Mouse (Mus musculus) neural tube, embryonic 14.5 days (tissue): ENCODE measurements at regions not wholly inside any gene's neighbourhood (a gene's known extent, or its start where the extent isn't known, plus 50 kb on each side); places are given as distances from the start of the nearest gene placed in this dataset.

ENCODE experiments used
- ATAC-seq: fragments of 200-750 bp; cut with Nextera tagmentation; 2 replicates; pipeline ENCODE4 v1.8.0; 2017; ENCODE audit warnings: low read depth, mild to moderate bottlenecking, moderate TSS enrichment, moderate library complexity
- H3K27ac ChIP-seq: fragments of 300-500 bp; sonication (generic); 2 replicates; pipeline ENCODE4 v1.5.1; 2014; ENCODE audit warnings: low read depth, mild to moderate bottlenecking, control low read depth, low read length, moderate library complexity, mixed read lengths
- H3K27me3 ChIP-seq: fragments of 300-500 bp; sonication (generic); 2 replicates; pipeline ENCODE4 v1.6.1; 2014; ENCODE audit warnings: low read length; ENCODE audit not compliant: control insufficient read depth, insufficient read depth
- H3K36me3 ChIP-seq: fragments of 300-500 bp; sonication (generic); 2 replicates; pipeline ENCODE4 v1.6.1; 2014; ENCODE audit warnings: low read length, mixed read lengths; ENCODE audit not compliant: control insufficient read depth, insufficient read depth
- H3K4me1 ChIP-seq: fragments of 300-500 bp; sonication (generic); 2 replicates; pipeline ENCODE4 v1.6.1; 2014; ENCODE audit warnings: low read length; ENCODE audit not compliant: control insufficient read depth, insufficient read depth
- H3K4me2 ChIP-seq: fragments of 300-500 bp; sonication (generic); 2 replicates; pipeline ENCODE4 v1.6.1; 2014; ENCODE audit warnings: mild to moderate bottlenecking, low read depth, low read length, control low read depth
- H3K4me3 ChIP-seq: fragments of 300-500 bp; sonication (generic); 2 replicates; pipeline ENCODE4 v1.5.1; 2014; ENCODE audit warnings: low read depth, low read length, control low read depth, mixed read lengths
- H3K9ac ChIP-seq: fragments of 300-500 bp; sonication (generic); replicated peaks from 2 replicates; pipeline ENCODE4 v1.6.1; 2014; ENCODE audit warnings: low read depth, mild to moderate bottlenecking, control low read depth, low read length, mixed read lengths
- H3K9me3 ChIP-seq: fragments of 300-500 bp; sonication (generic); 2 replicates; pipeline ENCODE4 v1.6.1; 2016; ENCODE audit warnings: low read length; ENCODE audit not compliant: control insufficient read depth
- WGBS: fragments of 180-500 bp; shearing (Covaris S2); extraction: QIAGEN DNeasy Blood & Tissue Kit; methylation state at CpG from one replicate; pipeline ENCODE4 v1.1.7; 2014; 5-methylcytosine and 5-hydroxymethylcytosine counted together

GRCm38 (mm10) chr12:79906738-79907365 lies 206.0 kb downstream of the Zfp36l1 start:
- Histone ChIP-seq H3K27me3 (no peaks in the 10 kb centered on the region), H3K4me3 (no peak overlapping the region), H3K36me3 (no peaks in the 10 kb centered on the region), H3K9me3 (no peaks in the 10 kb centered on the region), H3K4me2 (no peak overlapping the region), H3K4me1 (peaks cover 8% of the 10 kb centered on the region; the same call in 1 of the 2 replicates), H3K9ac (no peak overlapping the region), H3K27ac (peak overlapping the region; percentile 39; the same call in 1 of the 2 replicates)
- WGBS = 85% methylated on average over 10 of the region's 10 CpGs
- ATAC-seq = no peak

DNA sequence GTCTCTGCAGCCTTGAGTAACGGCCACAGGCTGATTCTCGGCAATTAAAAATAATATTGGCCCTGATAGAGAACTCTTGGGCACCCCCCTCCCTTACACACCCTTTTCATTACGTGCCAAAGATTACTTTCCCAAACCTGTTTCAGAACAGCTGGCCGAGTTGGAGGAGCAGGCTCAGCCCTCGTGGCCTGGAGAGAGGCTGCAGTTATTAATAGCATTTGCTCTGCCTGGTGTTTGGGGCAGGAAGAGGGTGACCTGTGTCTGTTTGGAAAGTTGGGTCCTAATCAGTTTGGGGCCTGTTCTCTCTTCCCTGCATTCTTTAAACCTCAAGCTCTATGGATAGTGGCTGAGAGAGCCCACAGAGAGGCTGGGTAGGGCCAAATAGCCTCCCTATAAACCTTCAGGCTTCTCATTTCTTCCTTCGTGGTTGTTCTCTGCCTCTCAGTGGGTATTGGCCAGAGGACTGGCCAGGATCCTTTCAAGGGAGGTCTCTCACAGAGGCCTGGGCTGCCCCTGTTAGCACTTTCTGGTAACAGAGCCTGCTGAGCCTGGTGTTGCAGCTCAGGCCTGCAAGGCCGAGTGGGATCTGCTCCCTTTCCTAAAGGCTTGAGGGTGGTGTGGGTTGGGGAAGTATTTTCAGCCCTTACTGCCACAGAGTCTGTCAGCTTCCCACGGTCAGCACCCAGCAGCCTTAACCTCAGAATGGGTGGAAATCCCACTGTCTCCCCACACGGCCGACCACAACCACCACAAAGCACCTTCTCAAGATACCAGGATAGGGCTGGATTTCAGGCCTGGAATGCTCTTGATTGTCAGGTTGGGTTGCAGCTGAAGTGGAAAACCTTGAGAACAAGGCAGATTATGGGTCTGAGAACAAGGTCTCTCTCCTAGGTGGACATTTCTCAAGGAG lies 206.7 kb downstream of the Zfp36l1 start:
- peak overlapping the region; percentile 39; the same call in 1 of the 2 replicates for H3K27ac ChIP-seq
- H3K4me1 ChIP-seq = 0 out of 2 replicates have a peak, but pooled peaks cover 5% of the 10 kb centered on the region
- H3K36me3 ChIP-seq = no peaks in the 10 kb centered on the region
- no peaks in the 10 kb centered on the region for H3K27me3 ChIP-seq
- ATAC-seq = no peak
- no peak overlapping the region for H3K4me3 ChIP-seq
- 71% methylated on average over 10 of the region's 10 CpGs for WGBS
- no peak overlapping the region for H3K4me2 ChIP-seq
- no peaks in the 10 kb centered on the region for H3K9me3 ChIP-seq
- H3K9ac ChIP-seq = no peak overlapping the region

DNA sequence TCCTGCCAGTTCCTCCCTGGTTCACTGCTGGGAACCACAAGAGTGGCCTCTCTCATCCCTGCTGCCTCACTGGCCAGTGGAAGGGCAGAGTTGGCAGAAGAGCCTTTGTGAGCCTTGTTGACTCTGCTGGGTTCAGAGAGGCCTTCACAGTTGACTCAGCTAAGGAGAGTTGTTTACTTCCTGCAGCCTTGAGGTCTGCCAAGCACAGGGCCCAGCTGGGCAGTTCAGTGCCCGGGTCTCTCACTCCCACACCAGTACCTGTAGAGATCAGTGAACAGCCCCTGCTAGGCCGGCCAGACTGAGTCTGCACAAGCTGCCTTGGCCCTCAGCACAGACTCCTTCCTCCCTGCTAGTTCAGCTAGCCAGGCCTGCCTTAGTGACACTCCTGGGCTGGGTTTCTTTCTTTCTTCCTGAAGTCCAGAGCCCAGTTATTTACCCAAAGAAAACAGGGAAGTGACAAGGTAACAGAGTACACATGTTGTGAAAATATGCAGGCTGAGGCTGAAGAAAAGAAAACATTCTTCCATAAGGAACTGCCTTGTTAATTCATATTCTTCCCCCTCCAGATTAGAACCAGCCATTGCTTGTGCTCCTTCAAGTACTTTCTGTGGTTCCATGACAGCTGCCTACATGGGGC lies 207.8 kb downstream of the Zfp36l1 start:
- Histone ChIP-seq H3K9ac (no peak overlapping the region), H3K9me3 (no peaks in the 10 kb centered on the region), H3K4me2 (no peak overlapping the region), H3K27ac (no peak overlapping the region), H3K4me1 (0 out of 2 replicates have a peak, but pooled peaks cover 5% of the 10 kb centered on the region), H3K4me3 (no peak overlapping the region), H3K36me3 (no peaks in the 10 kb centered on the region), H3K27me3 (no peaks in the 10 kb centered on the region)
- ATAC-seq = no peak
- 80% methylated on average over 2 of the region's 2 CpGs for WGBS

DNA sequence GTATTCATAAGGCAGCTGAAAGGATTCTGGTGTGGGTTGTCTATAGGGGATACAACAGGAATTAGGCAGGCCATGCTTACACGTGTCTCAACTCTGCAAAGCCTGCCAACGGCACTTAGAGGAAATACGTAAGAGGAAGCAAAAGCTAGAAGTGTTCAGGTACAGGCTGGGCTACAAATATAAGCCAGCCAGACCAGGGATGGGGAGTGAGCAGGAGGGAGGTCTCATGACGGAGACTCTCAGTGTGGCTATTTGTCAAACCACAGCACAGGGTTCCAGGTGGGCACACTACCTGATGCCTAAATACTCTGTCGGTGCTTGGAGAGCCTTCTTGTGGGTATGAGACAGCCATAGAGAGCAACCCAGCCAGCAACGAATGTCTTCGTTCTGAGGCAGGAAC lies 210.1 kb downstream of the Zfp36l1 start:
- no peak overlapping the region for H3K9ac ChIP-seq
- H3K4me2 ChIP-seq = no peak overlapping the region
- 0 out of 2 replicates have a peak overlapping the region, but pooled peaks have one; percentile 12 for H3K27ac ChIP-seq
- no peaks in the 10 kb centered on the region for H3K9me3 ChIP-seq
- H3K4me1 ChIP-seq = peaks cover 10% of the 10 kb centered on the region; the same call in 1 of the 2 replicates
- ATAC-seq = no peak
- no peaks in the 10 kb centered on the region for H3K27me3 ChIP-seq
- H3K4me3 ChIP-seq = no peak overlapping the region
- WGBS = 77% methylated on average over 7 of the region's 7 CpGs
- H3K36me3 ChIP-seq = no peaks in the 10 kb centered on the region

GRCm38 (mm10) chr12:79902163-79902562 lies 210.7 kb downstream of the Zfp36l1 start:
- peaks cover 10% of the 10 kb centered on the region; the same call in 1 of the 2 replicates for H3K4me1 ChIP-seq
- H3K4me2 ChIP-seq = no peak overlapping the region
- no peak for ATAC-seq
- no peak overlapping the region for H3K4me3 ChIP-seq
- WGBS = 30% methylated on average over 7 of the region's 7 CpGs
- H3K9ac ChIP-seq = no peak overlapping the region
- H3K36me3 ChIP-seq = no peaks in the 10 kb centered on the region
- H3K27me3 ChIP-seq = no peaks in the 10 kb centered on the region
- H3K27ac ChIP-seq = 0 out of 2 replicates have a peak overlapping the region, but pooled peaks have one; percentile 12
- H3K9me3 ChIP-seq = no peaks in the 10 kb centered on the region

- 6% methylated on average over 12 of the region's 12 CpGs for WGBS
- Histone ChIP-seq H3K4me1 (peaks cover 24% of the 10 kb centered on the region), H3K9ac (no peak overlapping the region), H3K4me3 (no peak overlapping the region), H3K9me3 (no peaks in the 10 kb centered on the region), H3K36me3 (no peaks in the 10 kb centered on the region), H3K27me3 (no peaks in the 10 kb centered on the region), H3K27ac (no peak overlapping the region), H3K4me2 (no peak overlapping the region)
- no peak for ATAC-seq
Observed at GRCm38 (mm10) chr12:79898198-79898930, 214.4 kb downstream of the Zfp36l1 start.

- H3K27me3 ChIP-seq = no peaks in the 10 kb centered on the region
- ATAC-seq = no peak
Observed at GRCm38 (mm10) chr12:79895975-79896374, 216.8 kb downstream of the Zfp36l1 start.

DNA sequence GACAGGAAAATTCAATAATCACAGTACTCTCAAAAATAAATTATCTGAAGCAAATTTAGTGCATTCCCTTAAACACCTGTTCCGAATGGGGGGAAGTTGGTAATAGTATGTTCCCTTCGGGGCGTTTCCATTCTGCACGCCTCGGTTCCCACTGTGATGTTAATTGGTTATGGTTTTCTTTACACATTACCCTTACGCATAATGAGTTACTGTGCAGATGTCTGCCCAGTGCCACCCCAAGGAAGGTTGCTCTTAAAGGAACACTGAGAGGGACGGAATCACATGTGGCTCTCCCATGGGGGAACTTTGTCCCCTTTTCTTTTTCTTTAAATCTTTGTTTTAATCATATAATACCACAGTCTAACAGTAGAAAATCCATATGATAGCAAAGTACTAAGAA lies 217.5 kb downstream of the Zfp36l1 start:
- H3K36me3 ChIP-seq = no peaks in the 10 kb centered on the region
- H3K27me3 ChIP-seq = no peaks in the 10 kb centered on the region
- H3K27ac ChIP-seq = no peak overlapping the region
- no peak overlapping the region for H3K4me3 ChIP-seq
- WGBS = 9% methylated on average over 7 of the region's 7 CpGs
- H3K4me1 ChIP-seq = peaks cover 19% of the 10 kb centered on the region
- peak; percentile 49 for ATAC-seq
- H3K4me2 ChIP-seq = no peak overlapping the region
- no peak overlapping the region for H3K9ac ChIP-seq
- no peaks in the 10 kb centered on the region for H3K9me3 ChIP-seq

More at GRCm38 (mm10) chr12:79895975-79896374, 216.8 kb downstream of the Zfp36l1 start:
- H3K4me1 ChIP-seq = peaks cover 19% of the 10 kb centered on the region
- no peak overlapping the region; the same call in 1 of the 2 replicates for H3K27ac ChIP-seq
- WGBS = 20% methylated on average over 6 of the region's 6 CpGs
- no peak overlapping the region for H3K4me3 ChIP-seq
- H3K9ac ChIP-seq = no peak overlapping the region
- no peak overlapping the region for H3K4me2 ChIP-seq
- H3K36me3 ChIP-seq = no peaks in the 10 kb centered on the region
- no peaks in the 10 kb centered on the region for H3K9me3 ChIP-seq
